In genomic region chr8:11554799-11555719, GRCm38 (mm10) we compare ENCODE assay signal across 7 mouse cellular contexts. TPM values are rescaled to one million over a fixed set of nuclear protein-coding genes. Genes with fewer than 3 reads are reported as not detected.
A peak's percentile ranks its signal among the peaks of the same experiment; 100 is the strongest.
DNase-seq lines count a peak whose midpoint lies in the region; ATAC-seq lines count a peak whose summit lies in the region.

TSS of gene Ing1 (plus strand) at chr8:11555571.

- peak within 1 kb of the TSS; percentile 82 for H3K4me2 ChIP-seq in intestine, embryonic 15.5 days (replicated peaks)

- H3K4me3 ChIP-seq in intestine, embryonic 15.5 days (replicated peaks) = peak within 1 kb of the TSS; percentile 92
- H3K4me3 ChIP-seq in midbrain, embryonic 10.5 days = peak within 1 kb of the TSS; percentile 96

- H3K9me3 ChIP-seq in intestine, embryonic 15.5 days = no peaks in the 10 kb centered on the region
- H3K9me3 ChIP-seq in midbrain, embryonic 10.5 days (replicated peaks) = no peaks in the 10 kb centered on the region

- under 1% methylated on average over 52 of the region's 52 CpGs for WGBS in intestine, embryonic 15.5 days
- WGBS in midbrain, embryonic 10.5 days = under 1% methylated on average over 52 of the region's 52 CpGs

- ATAC-seq in intestine, embryonic 15.5 days = peak; percentile 81

- intact Hi-C loops in gastrocnemius, postnatal 36 days (cut with DNase I) = no loop called here
- intact Hi-C loops in left cerebral cortex, postnatal 25 days (cut with DNase I) = loop anchor here (5.0 kb wide), 1 partner anchor 147 kb away; the partner anchor contains the start of gene 1700016D06Rik

- peak within 1 kb of the TSS; percentile 99 for H3K27ac ChIP-seq in intestine, embryonic 15.5 days
- H3K27ac ChIP-seq in midbrain, embryonic 10.5 days (replicated peaks) = peak within 1 kb of the TSS; percentile 99

- DNase-seq in adrenal gland, adult 18-20 months (ENCODE audit: low spot score in 2 of 2) = peak; percentile 90 to 93
- DNase-seq in embryo, embryonic 11 days = peak; percentile 98
- peak; percentile 89 to 91 for DNase-seq in gastrocnemius, postnatal 36 days
- DNase-seq in left cerebral cortex, postnatal 25 days (ENCODE audit: low spot score in 2 of 2) = peak; percentile 96
- peak; percentile 97 for DNase-seq in midbrain, embryonic 10.5 days (ENCODE audit: low spot score)
- DNase-seq in right cerebral cortex, postnatal 4 days = peak; percentile 99

- H3K36me3 ChIP-seq in intestine, embryonic 15.5 days = no peaks in the 10 kb centered on the region
- H3K36me3 ChIP-seq in midbrain, embryonic 10.5 days = 0 out of 2 replicates have a peak, but pooled peaks cover under 1% of the 10 kb centered on the region

- H3K4me1 ChIP-seq in intestine, embryonic 15.5 days (replicated peaks) = peaks cover 21% of the 10 kb centered on the region
- H3K4me1 ChIP-seq in midbrain, embryonic 10.5 days = peaks cover 44% of the 10 kb centered on the region

- H3K27me3 ChIP-seq in intestine, embryonic 15.5 days (replicated peaks) = no peaks in the 10 kb centered on the region
- H3K27me3 ChIP-seq in midbrain, embryonic 10.5 days (ENCODE audit: low read depth, poor library complexity, severe bottlenecking) = no peaks in the 10 kb centered on the region

- H3K9ac ChIP-seq in intestine, embryonic 15.5 days = peak within 1 kb of the TSS; percentile 94

RNA-seq across cellular contexts. Expression of gene Ing1, which starts in this region (rescaled TPM):
- 10 to 100 TPM; 30.3 to 36.6 TPM for total RNA-seq in adrenal gland, adult 18-20 months (2021)
- 10 to 100 TPM; 12.0 to 15.0 TPM for total RNA-seq in gastrocnemius, postnatal 36 days (2021)
- 34.2 and 35.0 TPM in 2 replicates for polyA plus RNA-seq in intestine, embryonic 15.5 days (2015; fragmentation: Nextera tagmentation; extraction: Ambion mirVana)
- 10 to 100 TPM; 44.9 to 45.3 TPM for total RNA-seq in left cerebral cortex, postnatal 25 days (2021)
- polyA plus RNA-seq in midbrain, embryonic 10.5 days (2016; fragmentation: Nextera tagmentation; extraction: Ambion mirVana) = 31.2 and 34.0 TPM in 2 replicates

Comparison
In these comparisons a context has a peak if more than half of its experiments do, and no peak if none do; other contexts are left out.
1. Peak in every context shown above with its lines: DNase-seq, ATAC-seq, H3K4me3 ChIP-seq and H3K27ac ChIP-seq.